Mouse (Mus musculus): Measurements from ENCODE around the gene Trmt10b. TPM values are rescaled to one million over a fixed set of nuclear protein-coding genes. Genes with fewer than 3 reads are reported as not detected.
A peak's percentile ranks its signal among the peaks of the same experiment; 100 is the strongest.

Gene Trmt10b
- polyA plus RNA-seq, 2 experiments: 2.5 to 4.8 TPM

DNA sequence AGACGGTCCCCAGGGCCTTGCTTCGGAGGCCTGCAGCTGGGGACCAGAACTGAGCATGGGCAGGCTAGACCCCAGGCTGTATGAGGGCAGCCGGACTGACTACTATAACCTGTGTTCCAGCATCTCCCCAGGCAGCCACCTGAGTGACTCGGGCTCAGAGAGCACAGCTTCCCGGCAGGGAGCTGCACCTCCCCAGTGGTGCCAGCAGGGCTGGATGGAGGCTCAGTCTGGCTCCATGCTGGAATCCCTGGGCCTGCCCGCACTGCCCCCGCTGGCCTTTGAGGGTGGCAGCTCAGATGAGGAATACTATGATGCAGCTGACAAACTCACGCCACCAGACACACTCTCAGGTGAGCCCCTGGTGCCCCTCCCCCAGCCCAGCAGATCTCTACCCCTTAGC is 17.6 kb upstream of the Trmt10b start:
- Histone ChIP-seq H3K9me3 (ENCODE audit: control insufficient read depth, low read length) (no peaks in the 10 kb centered on the region), H3K4me1 (replicated peaks; ENCODE audit: control insufficient read depth in 2 of 2, insufficient read depth in 2 of 2, low read length in 1 of 2) (no peaks in the 10 kb centered on the region), H3K4me3 (ENCODE audit: insufficient read depth in 1 of 2, low read depth in 2 of 2, low read length in 2 of 2) (no peak overlapping the region), H3K9ac (replicated peaks) (no peak overlapping the region), H3K36me3 (replicated peaks; ENCODE audit: control insufficient read depth, insufficient read depth, low read depth) (no peaks in the 10 kb centered on the region), H3K27ac (no peak overlapping the region), H3K27me3 (ENCODE audit: control insufficient read depth, insufficient read depth, low read length) (no peaks in the 10 kb centered on the region), H3K4me2 (ENCODE audit: low read depth) (no peak overlapping the region)
- 52% methylated on average over 8 of the region's 8 CpGs for WGBS (ENCODE audit: insufficient replicate concordance)
- ATAC-seq (ENCODE audit: insufficient read depth): no peak
- no peak for DNase-seq (ENCODE audit: low read depth in 3 of 3, low spot score in 3 of 3)
- TF ChIP-seq CTCF (IDR thresholded peaks at IDR 0.05; ENCODE audit: low read depth) (peak; percentile 40), EP300 (IDR thresholded peaks at IDR 0.05; ENCODE audit: low read depth) (no peak)

DNA sequence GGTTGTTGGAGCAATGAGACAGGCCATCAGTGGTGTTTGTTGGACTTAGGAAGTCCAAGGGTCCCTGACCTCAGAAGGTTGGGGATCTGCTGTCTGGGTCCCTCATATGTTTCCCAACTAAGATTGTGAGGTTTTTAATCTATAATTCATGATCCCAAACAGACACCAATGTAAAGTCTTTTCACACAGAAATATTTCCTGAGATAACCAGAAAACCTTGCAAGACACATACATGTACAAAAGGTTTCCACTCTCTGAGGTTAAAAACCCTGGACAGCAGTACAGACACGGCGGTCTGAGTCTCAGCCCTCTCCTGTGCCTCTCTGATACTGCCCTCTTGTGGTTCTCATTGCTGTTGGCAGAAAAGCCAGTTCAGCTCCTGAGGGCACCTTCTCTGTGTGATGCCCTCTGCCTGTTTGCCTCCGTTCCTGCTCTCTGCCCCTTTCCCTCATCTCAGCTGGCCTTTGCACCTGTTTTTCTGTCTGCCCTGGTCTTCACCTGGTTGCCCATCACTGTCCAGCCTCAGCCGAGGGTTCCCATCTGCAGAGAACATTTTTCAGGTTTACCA is 16.9 kb upstream of the Trmt10b start:
- no peaks in the 10 kb centered on the region for H3K4me1 ChIP-seq (replicated peaks; ENCODE audit: control insufficient read depth in 2 of 2, insufficient read depth in 2 of 2, low read length in 1 of 2)
- no peak overlapping the region for H3K4me2 ChIP-seq (ENCODE audit: low read depth)
- ATAC-seq (ENCODE audit: insufficient read depth) (no peak), DNase-seq (ENCODE audit: low read depth in 3 of 3, low spot score in 3 of 3) (peak; percentile 19 to 30 (median 22))
- H3K27ac ChIP-seq: no peak overlapping the region
- no peaks in the 10 kb centered on the region for H3K9me3 ChIP-seq (ENCODE audit: control insufficient read depth, low read length)
- no peaks in the 10 kb centered on the region for H3K27me3 ChIP-seq (ENCODE audit: control insufficient read depth, insufficient read depth, low read length)
- TF ChIP-seq EP300 (IDR thresholded peaks at IDR 0.05; ENCODE audit: low read depth) (no peak), CTCF (IDR thresholded peaks at IDR 0.05; ENCODE audit: low read depth) (peak; percentile 91)
- H3K9ac ChIP-seq (replicated peaks): no peak overlapping the region
- no peak overlapping the region for H3K4me3 ChIP-seq (ENCODE audit: insufficient read depth in 1 of 2, low read depth in 2 of 2, low read length in 2 of 2)
- no peaks in the 10 kb centered on the region for H3K36me3 ChIP-seq (replicated peaks; ENCODE audit: control insufficient read depth, insufficient read depth, low read depth)
- WGBS (ENCODE audit: insufficient replicate concordance): 12% methylated on average over 4 of the region's 4 CpGs

DNA sequence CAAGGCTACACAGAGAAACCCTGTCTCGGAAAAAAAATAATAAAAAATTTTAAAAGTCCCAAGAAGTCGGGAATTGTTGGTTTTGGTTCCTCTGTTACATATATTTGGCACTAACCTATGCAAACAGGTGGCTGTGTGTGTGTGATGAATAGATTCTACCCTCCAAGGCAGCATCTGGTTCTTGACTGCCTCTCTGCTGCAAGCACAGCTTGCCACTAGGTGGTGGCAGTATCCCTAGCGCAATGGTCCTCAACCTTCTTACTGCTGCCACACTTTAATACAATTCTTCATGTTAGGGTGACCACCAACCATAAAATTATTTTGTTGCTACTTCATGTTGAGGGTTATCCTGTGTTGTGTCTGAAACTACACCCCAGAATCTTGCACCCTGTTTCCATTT is 10.6 kb upstream of the Trmt10b start:
- Histone ChIP-seq H3K4me1 (replicated peaks; ENCODE audit: control insufficient read depth in 2 of 2, insufficient read depth in 2 of 2, low read length in 1 of 2) (no peaks in the 10 kb centered on the region), H3K36me3 (replicated peaks; ENCODE audit: control insufficient read depth, insufficient read depth, low read depth) (no peaks in the 10 kb centered on the region), H3K9ac (replicated peaks) (no peak overlapping the region), H3K27me3 (ENCODE audit: control insufficient read depth, insufficient read depth, low read length) (no peaks in the 10 kb centered on the region; the same call in 1 of the 2 replicates), H3K27ac (no peak overlapping the region), H3K9me3 (ENCODE audit: control insufficient read depth, low read length) (no peaks in the 10 kb centered on the region), H3K4me3 (ENCODE audit: insufficient read depth in 1 of 2, low read depth in 2 of 2, low read length in 2 of 2) (no peak overlapping the region), H3K4me2 (ENCODE audit: low read depth) (no peak overlapping the region)
- DNase-seq (ENCODE audit: low read depth in 3 of 3, low spot score in 3 of 3) (no peak), ATAC-seq (ENCODE audit: insufficient read depth) (no peak)
- TF ChIP-seq EP300 (IDR thresholded peaks at IDR 0.05; ENCODE audit: low read depth): no peak
- TF ChIP-seq CTCF (IDR thresholded peaks at IDR 0.05; ENCODE audit: low read depth): peak; percentile 74
- 34% methylated on average over 3 of the region's 3 CpGs for WGBS (ENCODE audit: insufficient replicate concordance)

DNA sequence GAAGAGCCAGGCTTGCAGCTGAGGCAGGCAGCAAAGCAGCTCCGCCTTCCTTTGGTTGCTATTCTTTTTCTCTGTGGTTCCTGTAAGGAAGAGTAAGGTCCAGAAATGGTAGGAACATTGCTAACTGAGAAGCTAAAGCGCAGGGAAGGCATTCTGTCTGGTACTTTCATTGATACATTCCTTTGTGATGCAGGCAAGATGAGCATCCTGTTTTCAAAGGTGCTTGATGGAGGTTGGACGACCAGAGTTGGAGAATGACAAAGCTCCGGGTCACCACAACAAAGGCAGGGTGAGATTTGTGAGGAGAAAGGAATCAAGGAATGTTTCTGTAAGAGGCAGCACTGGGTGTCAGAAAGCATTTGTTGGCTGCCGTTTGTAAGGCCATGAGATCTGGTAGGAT is 9.0 kb upstream of the Trmt10b start:
- Histone ChIP-seq H3K4me3 (ENCODE audit: insufficient read depth in 1 of 2, low read depth in 2 of 2, low read length in 2 of 2) (no peak overlapping the region), H3K36me3 (replicated peaks; ENCODE audit: control insufficient read depth, insufficient read depth, low read depth) (no peaks in the 10 kb centered on the region), H3K9ac (replicated peaks) (no peak overlapping the region), H3K4me1 (replicated peaks; ENCODE audit: control insufficient read depth in 2 of 2, insufficient read depth in 2 of 2, low read length in 1 of 2) (no peaks in the 10 kb centered on the region), H3K9me3 (ENCODE audit: control insufficient read depth, low read length) (no peaks in the 10 kb centered on the region), H3K4me2 (ENCODE audit: low read depth) (no peak overlapping the region), H3K27me3 (ENCODE audit: control insufficient read depth, insufficient read depth, low read length) (no peaks in the 10 kb centered on the region; the same call in 1 of the 2 replicates), H3K27ac (no peak overlapping the region)
- DNase-seq (ENCODE audit: low read depth in 3 of 3, low spot score in 3 of 3) (no peak), ATAC-seq (ENCODE audit: insufficient read depth) (no peak)
- 52% methylated on average over 5 of the region's 5 CpGs for WGBS (ENCODE audit: insufficient replicate concordance)
- no peak for TF ChIP-seq CTCF (IDR thresholded peaks at IDR 0.05; ENCODE audit: low read depth)
- no peak for TF ChIP-seq EP300 (IDR thresholded peaks at IDR 0.05; ENCODE audit: low read depth)

DNA sequence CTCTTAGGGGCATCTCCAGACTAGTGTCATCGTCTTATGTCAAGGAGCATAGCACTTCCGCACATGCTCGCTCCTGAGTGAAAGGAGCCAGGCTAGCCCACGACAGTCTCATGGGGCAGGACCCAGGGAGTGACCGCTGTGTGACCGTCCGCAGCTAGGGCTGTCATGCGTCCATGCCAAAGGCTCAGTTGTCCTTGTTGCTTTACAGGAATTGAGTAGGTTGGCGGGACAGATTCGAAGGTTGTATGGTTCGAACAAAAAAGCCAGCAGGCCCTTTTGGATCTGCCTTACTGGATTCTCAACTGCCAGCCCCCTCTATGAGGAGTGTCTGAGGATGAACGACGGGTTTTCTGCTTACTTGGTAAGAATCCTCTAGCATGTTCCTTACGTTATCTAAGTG is 8.6 kb downstream of the Trmt10b start:
- Histone ChIP-seq H3K36me3 (replicated peaks; ENCODE audit: control insufficient read depth, insufficient read depth, low read depth) (no peaks in the 10 kb centered on the region; the same call in 1 of the 2 replicates), H3K4me2 (ENCODE audit: low read depth) (no peak overlapping the region), H3K9me3 (ENCODE audit: control insufficient read depth, low read length) (no peaks in the 10 kb centered on the region), H3K4me3 (ENCODE audit: insufficient read depth in 1 of 2, low read depth in 2 of 2, low read length in 2 of 2) (no peak overlapping the region), H3K9ac (replicated peaks) (no peak overlapping the region), H3K27ac (no peak overlapping the region), H3K4me1 (replicated peaks; ENCODE audit: control insufficient read depth in 2 of 2, insufficient read depth in 2 of 2, low read length in 1 of 2) (no peaks in the 10 kb centered on the region), H3K27me3 (ENCODE audit: control insufficient read depth, insufficient read depth, low read length) (no peaks in the 10 kb centered on the region)
- 83% methylated on average over 14 of the region's 14 CpGs for WGBS (ENCODE audit: insufficient replicate concordance)
- no peak for TF ChIP-seq CTCF (IDR thresholded peaks at IDR 0.05; ENCODE audit: low read depth)
- TF ChIP-seq EP300 (IDR thresholded peaks at IDR 0.05; ENCODE audit: low read depth): no peak
- ATAC-seq (ENCODE audit: insufficient read depth) (no peak), DNase-seq (ENCODE audit: low read depth in 3 of 3, low spot score in 3 of 3) (no peak)

Measured in liver, embryonic 14.5 days (tissue).